Mouse (Mus musculus) E14TG2a.4 (cell line): ENCODE data around the gene Zmynd12.

Source experiments
- H3K27me3 ChIP-seq: 2 replicates; pipeline ENCODE4 v1.6.1; 2014; ENCODE audit warnings: low read length, control low read depth; ENCODE audit not compliant: insufficient read depth
- H3K36me3 ChIP-seq: 2 replicates; pipeline ENCODE4 v1.6.1; 2014; ENCODE audit warnings: low read length, control low read depth; ENCODE audit not compliant: insufficient read depth
- H3K4me1 ChIP-seq: replicated peaks from 2 replicates; pipeline ENCODE4 v1.6.1; 2014; ENCODE audit warnings: low read depth, low read length, control low read depth
- H3K4me3 ChIP-seq: replicated peaks from 2 replicates; pipeline ENCODE4 v1.5.1; 2014; ENCODE audit warnings: mild to moderate bottlenecking, low read length
- H3K9me3 ChIP-seq: 2 replicates; pipeline ENCODE4 v1.6.1; 2014; ENCODE audit warnings: low read length, control low read depth
- CTCF ChIP-seq: conservative IDR thresholded peaks from 2 replicates; pipeline ENCODE4 v1.5.1; 2014; ENCODE audit warnings: low read length
- NANOG ChIP-seq: IDR thresholded peaks from 2 replicates; pipeline ENCODE4 v1.6.1; 2014; ENCODE audit warnings: borderline replicate concordance, low read length, mixed read lengths
- POU5F1 ChIP-seq: IDR thresholded peaks from 2 replicates; pipeline ENCODE4 v1.6.1; 2014; ENCODE audit warnings: low read length, borderline replicate concordance

Zmynd12 gene

GRCm38 (mm10) chr4:119512731-119513141 lies 90.1 kb downstream of the Zmynd12 start:
- H3K4me3 ChIP-seq: no peak overlapping the region
- TF ChIP-seq CTCF (no peak), NANOG (no peak), POU5F1 (no peak)
- no peaks in the 10 kb centered on the region for H3K36me3 ChIP-seq
- H3K9me3 ChIP-seq: no peaks in the 10 kb centered on the region
- peaks cover 29% of the 10 kb centered on the region for H3K27me3 ChIP-seq
- peaks cover 12% of the 10 kb centered on the region for H3K4me1 ChIP-seq
